Mouse (Mus musculus) stomach, embryonic 14.5 days (tissue): Measurements from ENCODE around the gene Cd37. TPM values are rescaled to one million over a fixed set of nuclear protein-coding genes. Genes with fewer than 3 reads are reported as not detected.
"Not testable (repeated sequence)": the region's sequence is repeated elsewhere in the genome, so short reads cannot be mapped to it uniquely, and the experiment has no call there.

Experiments
- ATAC-seq: fragments of 200-750 bp; cut with Nextera tagmentation; 2 replicates; pipeline ENCODE4 v1.8.0; 2017; ENCODE audit warnings: low read depth, moderate TSS enrichment; ENCODE audit not compliant: insufficient number of reproducible peaks, insufficient read depth, low FRiP score
- H3K27ac ChIP-seq: fragments of 300-500 bp; sonication (generic); 2 replicates; pipeline ENCODE4 v1.5.1; 2014; ENCODE audit warnings: mild to moderate bottlenecking, low read length, moderate library complexity, mixed read lengths
- H3K27me3 ChIP-seq: fragments of 300-500 bp; sonication (generic); 2 replicates; pipeline ENCODE4 v1.6.1; 2014; ENCODE audit warnings: low read length, control low read depth, mixed read lengths; ENCODE audit not compliant: control insufficient read depth, insufficient read depth
- H3K36me3 ChIP-seq: fragments of 300-500 bp; sonication (generic); 2 replicates; pipeline ENCODE4 v1.6.1; 2014; ENCODE audit warnings: mild to moderate bottlenecking, control low read depth, low read length, moderate library complexity, mixed read lengths; ENCODE audit not compliant: control insufficient read depth, insufficient read depth
- H3K4me1 ChIP-seq: fragments of 300-500 bp; sonication (generic); 2 replicates; pipeline ENCODE4 v1.6.1; 2014; ENCODE audit warnings: low read length, control low read depth, mixed read lengths; ENCODE audit not compliant: control insufficient read depth, insufficient read depth
- H3K4me2 ChIP-seq: fragments of 300-500 bp; sonication (generic); replicated peaks from 2 replicates; pipeline ENCODE4 v1.6.1; 2014; ENCODE audit warnings: low read depth, low read length, control low read depth
- H3K4me3 ChIP-seq: fragments of 300-500 bp; sonication (generic); 2 replicates; pipeline ENCODE4 v1.5.1; 2014; ENCODE audit warnings: low read depth, low read length, control low read depth
- H3K9ac ChIP-seq: fragments of 300-500 bp; sonication (generic); replicated peaks from 2 replicates; pipeline ENCODE4 v1.6.1; 2014; ENCODE audit warnings: low read depth, mild to moderate bottlenecking, control low read depth, low read length, moderate library complexity, mixed read lengths
- H3K9me3 ChIP-seq: fragments of 300-500 bp; sonication (generic); 2 replicates; pipeline ENCODE4 v1.6.1; 2016; ENCODE audit warnings: low read depth, low read length, control low read depth; ENCODE audit not compliant: control insufficient read depth
- WGBS: fragments of 180-500 bp; shearing (Covaris S2); extraction: QIAGEN DNeasy Blood & Tissue Kit; methylation state at CpG from one replicate; pipeline ENCODE4 v1.1.7; 2014; 5-methylcytosine and 5-hydroxymethylcytosine counted together
- polyA plus RNA-seq: library from polyadenylated mRNA; unstranded; fragments of >200 nt; fragmentation: Nextera tagmentation; extraction: Ambion mirVana; gene quantifications from 2 replicates; pipeline ENCODE4 v1.2.1, GENCODE M21; 2014

Gene Cd37
- polyA plus RNA-seq, 1 experiment from 2014 or later, result 2.2 TPM

GRCm38 (mm10) chr7:45262266-45262665, 23.4 kb upstream of the Cd37 start:
- ATAC-seq, result no peak
- 38% methylated on average over 7 of the region's 7 CpGs for WGBS
- H3K9ac ChIP-seq, result no peak overlapping the region
- H3K27ac ChIP-seq, result no peak overlapping the region
- no peaks in the 10 kb centered on the region for H3K9me3 ChIP-seq
- no peak overlapping the region for H3K4me3 ChIP-seq
- H3K4me1 ChIP-seq, result peaks cover 3% of the 10 kb centered on the region; the same call in 1 of the 2 replicates
- no peak overlapping the region for H3K4me2 ChIP-seq
- no peaks in the 10 kb centered on the region for H3K36me3 ChIP-seq
- no peaks in the 10 kb centered on the region for H3K27me3 ChIP-seq

- 84% methylated on average over 8 of the region's 8 CpGs for WGBS
- no peak for ATAC-seq
- no peak overlapping the region for H3K4me2 ChIP-seq
These were observed 20.4 kb upstream of the Cd37 start for GRCm38 (mm10) chr7:45259281-45259680.

DNA sequence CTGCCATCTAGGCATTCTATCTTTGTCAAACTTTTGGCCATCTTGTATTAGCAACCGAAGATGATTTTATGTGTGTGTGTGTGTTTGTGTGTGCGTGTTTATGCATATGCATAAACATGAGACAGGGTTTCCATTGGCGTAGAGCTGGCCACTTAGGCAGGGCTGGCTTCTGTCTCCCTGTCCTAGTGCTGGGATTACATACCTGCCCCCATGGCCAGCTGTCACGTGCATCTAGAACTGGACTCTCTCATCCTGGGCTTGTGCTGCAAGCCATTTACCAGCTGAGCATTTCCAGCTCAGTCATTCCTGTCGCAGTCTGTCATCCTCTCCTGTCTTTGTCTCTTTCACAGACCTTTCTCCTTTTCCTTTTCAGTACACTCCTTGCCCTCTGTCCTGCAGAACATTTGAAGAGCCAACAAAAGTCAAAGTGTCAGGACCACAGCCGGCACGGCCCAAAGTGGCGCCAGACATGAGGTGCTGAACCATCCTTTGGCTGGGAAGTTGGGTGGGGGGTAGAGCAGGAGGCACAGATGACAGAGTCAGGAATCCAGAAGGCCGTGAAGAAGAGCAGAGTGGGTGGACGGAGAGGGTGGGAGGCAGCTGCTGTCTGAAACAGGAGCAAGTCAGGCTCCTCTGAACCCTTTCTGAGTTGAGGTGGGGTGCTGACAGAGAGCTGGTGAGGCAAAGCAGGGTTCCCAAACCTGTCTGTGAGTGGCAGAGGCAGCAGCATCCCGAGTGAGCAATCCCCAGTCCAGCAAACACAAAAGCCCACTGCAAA, 18.3 kb upstream of the Cd37 start:
- Histone ChIP-seq H3K27me3 (no peaks in the 10 kb centered on the region), H3K4me3 (no peak overlapping the region), H3K27ac (no peak overlapping the region), H3K4me2 (no peak overlapping the region), H3K36me3 (no peaks in the 10 kb centered on the region), H3K9ac (no peak overlapping the region), H3K9me3 (no peaks in the 10 kb centered on the region), H3K4me1 (peaks cover 3% of the 10 kb centered on the region; the same call in 1 of the 2 replicates)
- ATAC-seq, result no peak
- WGBS, result 52% methylated on average over 11 of the region's 11 CpGs

More at GRCm38 (mm10) chr7:45259281-45259680, 20.4 kb upstream of the Cd37 start:
- no peak overlapping the region for H3K27ac ChIP-seq
- H3K36me3 ChIP-seq, result no peaks in the 10 kb centered on the region
- H3K9ac ChIP-seq, result no peak overlapping the region
- no peaks in the 10 kb centered on the region for H3K9me3 ChIP-seq
- no peaks in the 10 kb centered on the region for H3K27me3 ChIP-seq
- peaks cover 3% of the 10 kb centered on the region; the same call in 1 of the 2 replicates for H3K4me1 ChIP-seq
- no peak overlapping the region for H3K4me3 ChIP-seq

GRCm38 (mm10) chr7:45255822-45256221, 16.9 kb upstream of the Cd37 start:
- H3K27ac ChIP-seq, H3K4me3 ChIP-seq, H3K27me3 ChIP-seq, H3K9me3 ChIP-seq, H3K9ac ChIP-seq, ATAC-seq, H3K4me1 ChIP-seq, H3K36me3 ChIP-seq, H3K4me2 ChIP-seq: not testable (repeated sequence)
- WGBS, result 62% methylated on average over 5 of the region's 7 CpGs

- H3K36me3 ChIP-seq, result no peaks in the 10 kb centered on the region
- no peaks in the 10 kb centered on the region for H3K27me3 ChIP-seq
- no peak overlapping the region for H3K27ac ChIP-seq
- WGBS, result 73% methylated on average over 8 of the region's 8 CpGs
- H3K4me3 ChIP-seq, result no peak overlapping the region
- H3K9me3 ChIP-seq, result no peaks in the 10 kb centered on the region
- no peak overlapping the region for H3K9ac ChIP-seq
- H3K4me2 ChIP-seq, result no peak overlapping the region
- H3K4me1 ChIP-seq, result no peaks in the 10 kb centered on the region
- ATAC-seq, result no peak
These were observed 14.9 kb upstream of the Cd37 start for GRCm38 (mm10) chr7:45253806-45254205.

DNA sequence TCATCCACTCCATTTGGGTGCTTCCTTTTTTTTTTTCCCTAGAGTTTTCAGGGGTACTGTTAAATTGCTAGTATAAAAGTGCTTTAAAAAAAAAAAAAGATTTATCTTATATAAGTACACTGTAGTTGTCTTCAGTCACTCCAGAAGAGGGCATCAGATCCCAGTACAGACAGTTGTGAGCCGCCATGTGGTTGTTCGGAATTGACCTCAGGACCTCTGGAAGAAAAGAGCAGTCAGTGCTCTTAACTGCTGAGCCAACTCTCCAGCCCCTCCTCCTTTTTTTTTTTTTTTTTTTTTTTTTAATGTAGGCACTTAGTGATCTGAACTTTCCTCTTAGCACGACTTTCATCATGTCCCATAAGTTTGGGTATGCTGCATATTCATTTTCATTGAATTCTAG, 8.8 kb upstream of the Cd37 start:
- Histone ChIP-seq H3K4me3 (no peak overlapping the region), H3K27me3 (no peaks in the 10 kb centered on the region), H3K36me3 (no peaks in the 10 kb centered on the region), H3K27ac (no peak overlapping the region), H3K4me2 (no peak overlapping the region), H3K4me1 (no peaks in the 10 kb centered on the region), H3K9ac (no peak overlapping the region), H3K9me3 (no peaks in the 10 kb centered on the region)
- no peak for ATAC-seq
- 41% methylated on average over 3 of the region's 3 CpGs for WGBS

- Histone ChIP-seq H3K4me3 (0 out of 2 replicates have a peak overlapping the region, but pooled peaks have one; percentile 20), H3K4me2 (peak overlapping the region; percentile 46), H3K9ac (no peak overlapping the region), H3K36me3 (no peaks in the 10 kb centered on the region), H3K27ac (no peak overlapping the region), H3K4me1 (0 out of 2 replicates have a peak, but pooled peaks cover 3% of the 10 kb centered on the region), H3K9me3 (no peaks in the 10 kb centered on the region), H3K27me3 (0 out of 2 replicates have a peak, but pooled peaks cover 3% of the 10 kb centered on the region)
- WGBS, result 82% methylated on average over 6 of the region's 6 CpGs
- no peak for ATAC-seq
These were observed 2.5 kb upstream of the Cd37 start for GRCm38 (mm10) chr7:45241389-45241749.

GRCm38 (mm10) chr7:45240633-45241388, 1.9 kb upstream of the Cd37 start, which contains the start of gene Slc6a16:
Gene Slc6a16 (plus strand): TSS chr7:45241085.
- 16% methylated on average over 53 of the region's 53 CpGs for WGBS
- 0 out of 2 replicates have a peak, but pooled peaks cover 5% of the 10 kb centered on the region for H3K27me3 ChIP-seq
- peak within 1 kb of the TSS; percentile 46 for H3K4me2 ChIP-seq
- peak within 1 kb of the TSS; percentile 20 for H3K4me3 ChIP-seq
- H3K4me1 ChIP-seq, result 0 out of 2 replicates have a peak, but pooled peaks cover 3% of the 10 kb centered on the region
- H3K9ac ChIP-seq, result 0 out of 2 replicates have a peak within 1 kb of the TSS, but pooled peaks have one; percentile 18
- H3K9me3 ChIP-seq, result no peaks in the 10 kb centered on the region
- 0 out of 2 replicates have a peak, but pooled peaks have one; percentile 34 for ATAC-seq
- H3K27ac ChIP-seq, result no peak within 1 kb of the TSS
- no peaks in the 10 kb centered on the region for H3K36me3 ChIP-seq
